Mouse (Mus musculus) E14TG2a.4 (cell line): Measurements from ENCODE around the gene Nck1.

ENCODE experiments used
- CTCF ChIP-seq: conservative IDR thresholded peaks from 2 replicates; pipeline ENCODE4 v1.5.1; 2014; ENCODE audit warnings: low read length
- NANOG ChIP-seq: IDR thresholded peaks from 2 replicates; pipeline ENCODE4 v1.6.1; 2014; ENCODE audit warnings: borderline replicate concordance, low read length, mixed read lengths

DNA sequence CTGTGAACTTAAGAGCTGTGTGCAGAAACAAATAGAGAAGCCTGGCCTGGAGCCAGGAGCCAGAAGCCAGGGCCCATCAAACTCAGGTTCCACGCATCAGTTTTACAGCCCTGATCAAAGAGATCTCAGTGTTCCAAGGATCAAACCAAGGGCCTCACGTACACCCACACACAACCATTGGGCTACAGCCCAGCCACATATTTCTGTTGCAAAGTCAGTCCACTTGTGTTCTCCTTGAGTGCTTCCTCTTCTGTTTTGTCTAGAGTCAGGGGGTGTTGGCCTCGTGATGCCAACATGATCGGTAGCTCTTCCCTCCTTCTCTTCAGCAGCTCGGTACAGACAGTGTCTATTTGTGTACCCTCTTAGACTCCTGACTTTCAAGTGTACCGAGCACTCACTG lies 93.5 kb downstream of the Nck1 start:
- TF ChIP-seq CTCF (no peak), NANOG (no peak)
